Mouse (Mus musculus): ENCODE measurements at regions not wholly inside any gene's neighbourhood (a gene's known extent, or its start where the extent isn't known, plus 50 kb on each side); places are given as distances from the start of the nearest gene placed in this dataset.

GRCm38 (mm10) chr7:133244601-133245000, 120.4 kb upstream of the Ctbp2 start:
- no peak for DNase-seq (ENCODE audit: low read depth, low spot score)

DNA sequence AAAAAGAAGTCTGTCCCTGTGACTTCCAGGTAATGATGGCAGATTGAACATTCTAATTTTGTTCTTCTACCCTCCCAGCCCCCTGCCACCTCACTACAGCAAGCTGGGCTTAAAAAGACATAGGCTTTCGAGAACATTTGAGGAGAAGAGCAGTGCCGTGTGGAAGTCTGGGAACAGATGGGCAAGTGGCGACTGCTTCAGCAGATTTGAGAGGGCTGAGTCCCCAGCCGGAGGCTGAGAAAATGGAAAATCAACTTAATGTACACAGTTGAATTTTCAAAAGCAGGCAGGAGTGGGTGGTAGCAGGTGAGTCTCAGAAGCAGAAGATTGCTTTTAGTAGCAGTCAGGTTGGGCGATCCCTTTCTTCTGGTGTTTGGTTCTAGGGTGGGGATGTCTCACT, 110.2 kb upstream of the Ctbp2 start:
- DNase-seq (ENCODE audit: low read depth, low spot score), result no peak

DNA sequence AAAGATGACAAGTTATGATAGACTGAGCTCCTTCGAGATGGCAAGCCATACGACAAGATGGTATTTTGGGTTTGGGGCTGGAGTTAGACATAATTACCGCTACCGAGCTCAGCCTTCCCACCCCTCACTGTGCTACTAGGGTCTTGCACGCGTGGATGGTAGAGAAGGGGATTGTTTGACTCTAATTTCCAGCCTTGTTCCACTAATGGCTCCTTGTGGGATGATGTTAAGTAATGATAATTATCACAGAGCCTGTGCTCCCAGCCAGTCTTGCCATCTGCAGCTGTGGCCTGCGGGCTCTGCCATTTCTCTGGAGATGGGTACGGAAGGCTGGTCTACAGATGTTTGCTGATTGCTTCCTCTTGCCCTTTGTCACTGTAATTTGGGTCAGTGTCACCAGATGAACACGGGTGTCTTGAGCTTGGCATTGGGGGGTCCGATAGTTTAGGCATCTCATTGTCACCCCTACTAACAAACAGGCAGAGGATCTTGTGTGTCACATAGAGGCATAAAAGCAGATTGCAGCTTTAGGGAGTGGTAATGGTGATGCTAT, 108.8 kb upstream of the Ctbp2 start:
- no peak for DNase-seq (ENCODE audit: low read depth, low spot score)

DNA sequence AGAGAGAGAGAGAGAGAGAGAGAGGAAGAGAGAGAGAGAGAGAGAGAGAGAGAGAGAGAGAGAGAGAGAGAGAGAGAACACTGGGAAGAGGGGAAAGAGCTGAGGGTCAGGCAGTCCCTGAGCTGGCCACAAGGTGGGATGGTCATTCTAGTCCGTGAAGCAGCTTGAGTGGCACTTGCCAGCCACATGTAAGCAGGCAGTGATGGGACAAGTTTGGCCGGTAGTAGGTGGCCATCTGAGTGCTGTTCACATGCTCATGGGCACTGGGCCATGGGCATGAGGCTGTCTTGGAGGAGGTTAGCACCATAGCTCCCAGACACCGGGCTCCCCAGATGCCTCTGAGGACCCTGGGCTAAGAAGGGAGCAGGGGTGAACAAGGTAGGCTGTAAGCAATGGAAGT, 106.7 kb upstream of the Ctbp2 start:
- DNase-seq (ENCODE audit: low read depth, low spot score), result no peak

- no peak for DNase-seq (ENCODE audit: low read depth, low spot score)
Measured at GRCm38 (mm10) chr7:133223948-133224652, 99.9 kb upstream of the Ctbp2 start.

- no peak for DNase-seq (ENCODE audit: low read depth, low spot score)
Measured at GRCm38 (mm10) chr7:133212328-133212727, 88.2 kb upstream of the Ctbp2 start.

DNA sequence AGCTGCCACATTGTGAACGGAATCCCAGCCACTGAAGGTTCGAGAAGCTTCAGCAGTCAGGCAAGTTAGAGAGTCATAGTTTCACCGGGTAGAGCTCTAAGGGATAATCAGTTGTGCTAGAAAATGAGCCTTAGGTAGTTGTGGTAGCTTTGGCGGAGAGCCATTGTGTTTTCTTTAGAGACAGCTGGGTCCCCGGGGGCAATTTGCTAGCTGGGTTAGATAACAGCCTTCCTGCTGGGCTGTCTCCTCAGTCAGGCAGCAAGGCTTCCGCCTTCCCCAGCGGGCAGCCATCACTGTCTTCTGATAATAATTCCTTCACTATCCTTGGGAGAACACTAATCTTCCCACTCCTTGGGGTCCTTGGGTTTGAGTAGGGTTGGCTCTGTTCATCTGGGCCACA, 81.5 kb upstream of the Ctbp2 start:
- DNase-seq (ENCODE audit: low read depth, low spot score), result no peak

GRCm38 (mm10) chr7:133204485-133204884, 80.3 kb upstream of the Ctbp2 start:
- DNase-seq (ENCODE audit: low read depth, low spot score), result no peak

GRCm38 (mm10) chr7:133203933-133204332, 79.8 kb upstream of the Ctbp2 start:
- DNase-seq (ENCODE audit: low read depth, low spot score), result no peak

- DNase-seq (ENCODE audit: low read depth, low spot score), result no peak
Measured at GRCm38 (mm10) chr7:133202092-133202880, 78.1 kb upstream of the Ctbp2 start.

- no peak for DNase-seq (ENCODE audit: low read depth, low spot score)
Measured at GRCm38 (mm10) chr7:133199046-133199445, 74.9 kb upstream of the Ctbp2 start.

DNA sequence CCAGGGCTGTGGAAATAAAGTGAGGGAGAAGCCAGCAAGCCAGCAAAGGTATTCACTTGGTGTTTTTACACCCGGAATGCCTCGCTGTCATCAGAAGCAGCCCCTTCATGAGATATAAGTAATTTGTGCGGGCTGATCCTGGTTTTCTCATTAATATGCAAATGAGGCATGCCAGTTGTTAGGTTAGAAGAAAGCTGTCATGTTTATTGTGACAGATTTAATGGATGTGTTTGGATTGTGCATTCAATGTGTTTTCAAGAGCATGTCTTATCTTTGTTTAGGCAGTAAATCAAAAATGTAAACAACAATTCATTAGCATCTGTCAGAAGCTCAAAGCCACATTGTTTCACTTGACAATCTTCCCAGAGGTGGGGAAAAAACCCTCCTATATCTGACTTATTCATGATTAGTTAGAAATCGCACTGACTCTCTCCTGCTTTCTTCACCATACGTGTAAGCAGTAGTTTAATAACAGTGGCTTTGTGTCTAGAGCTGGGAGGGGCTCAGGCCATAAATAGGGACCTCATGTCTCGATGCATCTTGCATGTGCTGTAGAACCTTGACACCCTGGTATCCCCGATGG, 65.8 kb upstream of the Ctbp2 start:
- DNase-seq (ENCODE audit: low read depth, low spot score), result no peak

DNA sequence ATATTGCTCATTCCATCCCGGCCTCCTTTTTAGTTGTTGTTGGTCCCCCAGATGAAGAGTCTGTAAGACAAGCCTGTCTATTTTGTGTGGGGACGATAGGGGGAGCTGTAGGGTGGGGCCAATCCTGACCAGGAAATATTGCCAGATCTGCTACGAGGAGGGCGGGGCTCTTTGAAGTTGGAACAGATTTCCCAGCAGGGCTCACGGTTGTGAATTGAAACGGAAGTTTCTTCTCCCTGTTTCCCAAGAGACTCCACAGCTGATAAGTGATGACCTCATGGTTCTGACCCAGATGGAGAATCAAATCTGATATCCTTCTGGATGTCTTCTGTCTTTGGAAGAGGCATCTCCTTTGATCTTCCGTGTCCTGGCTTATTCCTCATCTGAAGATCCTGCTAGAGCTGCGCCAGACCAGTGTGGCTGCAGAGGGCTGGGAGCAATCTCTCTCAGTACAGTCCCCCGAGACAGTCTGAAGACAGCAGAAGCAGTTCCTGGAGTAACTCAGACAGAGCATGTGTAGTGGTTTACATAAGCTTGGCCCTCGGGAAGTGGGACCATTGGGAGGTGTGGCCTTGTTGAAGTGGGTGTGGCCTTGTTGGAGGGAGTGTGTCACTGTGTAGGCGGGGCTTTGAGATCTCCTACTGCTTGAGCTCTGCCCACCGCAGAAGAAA, 61.9 kb upstream of the Ctbp2 start:
- DNase-seq (ENCODE audit: low read depth, low spot score), result peak; percentile 37

DNA sequence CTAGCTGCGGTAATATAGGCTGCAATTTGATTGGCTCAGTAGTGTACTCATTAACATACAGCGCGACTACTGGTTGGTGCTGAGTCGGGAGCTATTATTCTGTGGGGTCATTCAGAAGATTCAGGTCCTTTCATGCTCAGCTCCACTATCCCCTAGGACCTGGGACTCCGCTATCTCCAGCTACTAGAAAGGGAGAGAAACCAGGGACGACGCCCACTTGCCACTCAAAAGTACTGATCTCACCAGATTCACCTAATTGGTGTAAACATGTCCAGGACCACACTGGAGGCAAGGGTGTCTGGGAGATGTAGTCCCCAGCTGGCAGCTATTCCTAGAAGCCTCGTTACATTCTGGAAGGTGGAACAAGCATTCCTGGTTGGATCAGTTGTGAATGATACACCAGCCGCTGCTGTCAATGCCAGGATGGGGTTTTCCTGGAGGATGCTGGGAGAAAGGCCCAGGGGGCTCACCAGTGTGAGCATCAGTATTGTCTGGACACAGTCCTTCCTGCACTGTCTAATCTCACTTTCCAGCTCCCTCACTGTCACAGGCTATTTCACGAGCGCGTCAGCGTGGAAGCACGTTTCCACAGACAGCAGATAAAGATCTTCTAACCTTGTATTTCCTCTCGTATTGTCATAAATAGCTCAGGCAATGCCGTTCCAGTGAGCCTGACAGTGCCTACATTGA, 60.9 kb upstream of the Ctbp2 start:
- no peak for DNase-seq (ENCODE audit: low read depth, low spot score)

DNA sequence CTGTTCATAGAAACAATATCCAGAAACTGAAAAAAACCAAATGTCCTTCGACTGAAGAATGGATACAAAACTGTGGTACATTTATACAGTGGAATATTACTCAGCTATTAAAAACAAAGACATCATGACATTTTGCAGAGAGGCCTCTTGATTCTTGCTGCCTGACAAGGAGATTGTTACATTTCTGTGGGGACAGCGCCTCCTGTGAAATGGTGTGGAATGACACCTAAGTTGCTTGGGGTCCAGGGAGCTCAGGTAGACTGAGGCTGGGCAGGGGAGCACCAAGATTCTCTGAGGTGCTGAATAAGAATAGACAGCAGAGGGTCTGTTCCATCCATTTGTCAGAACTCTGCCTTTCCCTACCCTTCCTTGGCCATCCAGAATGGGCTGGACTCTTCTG, 57.2 kb upstream of the Ctbp2 start:
- no peak for DNase-seq (ENCODE audit: low read depth, low spot score)

- DNase-seq (ENCODE audit: low read depth, low spot score), result no peak
Measured at GRCm38 (mm10) chr7:133177179-133177575, 53.0 kb upstream of the Ctbp2 start.

GRCm38 (mm10) chr7:133176256-133177178, 52.4 kb upstream of the Ctbp2 start:
- no peak for DNase-seq (ENCODE audit: low read depth, low spot score)
